Mouse (Mus musculus): ENCODE measurements at regions not wholly inside any gene's neighbourhood (a gene's known extent, or its start where the extent isn't known, plus 50 kb on each side); places are given as distances from the start of the nearest gene placed in this dataset.

DNA sequence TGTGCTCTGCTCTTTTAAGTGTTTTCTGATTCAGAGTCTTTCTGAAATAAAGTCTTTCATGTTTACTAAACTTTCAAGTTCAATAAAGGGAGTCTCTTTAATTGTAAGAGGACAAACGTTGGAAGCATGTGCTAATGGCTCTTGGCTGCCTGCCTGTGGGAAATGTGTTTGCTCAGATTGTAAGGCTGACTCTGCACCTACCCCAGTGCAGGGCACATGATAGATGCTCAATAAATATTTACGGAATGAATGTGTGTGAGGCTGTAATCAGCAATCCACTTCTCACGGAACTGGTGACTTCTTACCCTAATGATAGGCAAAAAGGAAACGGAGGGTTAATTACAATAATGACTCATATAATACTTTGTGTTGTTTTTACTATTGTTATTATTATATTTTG lies 389.0 kb upstream of the Klf4 start:
- DNase-seq: no peak

DNA sequence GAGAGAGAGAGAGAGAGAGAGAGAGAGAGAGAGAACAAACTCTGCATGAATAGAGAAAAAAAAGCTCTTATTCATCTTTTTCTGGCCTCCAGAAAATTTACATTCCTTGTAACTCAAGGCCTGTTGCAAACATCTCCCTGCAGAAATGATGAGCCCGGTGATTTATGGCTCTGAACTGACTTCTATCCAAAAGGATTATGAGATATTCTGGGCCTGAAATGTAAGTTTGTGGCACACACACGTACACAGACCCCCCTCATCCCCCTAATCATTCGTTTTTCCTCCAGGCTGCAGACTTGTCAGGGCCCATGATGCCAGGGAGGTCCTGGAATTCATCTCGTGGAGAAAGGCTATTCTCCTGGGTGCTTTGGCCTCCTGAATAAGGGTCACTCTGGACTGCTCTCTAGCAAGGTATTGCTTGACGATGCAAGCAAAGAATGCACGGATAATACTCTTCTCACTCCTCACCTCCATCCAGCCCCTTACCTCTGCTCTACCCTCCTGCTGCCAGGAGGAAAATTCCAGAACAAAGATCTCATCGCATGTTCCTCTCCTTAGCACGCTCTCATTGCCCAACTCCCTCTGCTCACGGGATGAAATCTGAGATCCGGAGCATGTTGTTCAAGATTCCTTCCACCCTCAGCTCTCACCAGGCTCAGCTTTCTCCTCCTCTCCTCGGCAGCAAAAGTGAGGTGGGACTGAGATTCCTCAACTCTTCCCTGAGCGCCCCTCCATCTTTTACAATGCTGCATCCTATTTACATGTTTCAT lies 362.0 kb upstream of the Klf4 start:
- no peak for DNase-seq

DNA sequence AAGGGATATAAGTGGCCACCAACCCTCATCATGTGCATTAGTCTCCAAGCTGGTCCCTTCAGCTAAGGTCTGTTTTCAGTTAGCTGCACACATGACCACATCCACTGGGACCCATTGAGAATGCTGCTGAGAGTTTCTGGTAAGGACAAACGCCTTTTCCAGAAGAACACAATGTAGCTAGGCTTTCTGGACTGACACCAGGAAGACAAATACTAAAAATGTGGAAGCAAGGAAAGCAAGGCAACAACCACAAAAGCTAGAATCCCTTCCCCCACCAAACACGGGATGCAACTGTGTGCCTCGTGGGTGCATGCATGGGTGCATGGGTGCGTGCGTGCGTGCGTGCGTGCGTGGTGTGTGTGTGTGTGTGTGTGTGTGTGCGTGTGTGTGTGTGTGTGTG lies 359.4 kb upstream of the Klf4 start:
- DNase-seq: no peak

DNA sequence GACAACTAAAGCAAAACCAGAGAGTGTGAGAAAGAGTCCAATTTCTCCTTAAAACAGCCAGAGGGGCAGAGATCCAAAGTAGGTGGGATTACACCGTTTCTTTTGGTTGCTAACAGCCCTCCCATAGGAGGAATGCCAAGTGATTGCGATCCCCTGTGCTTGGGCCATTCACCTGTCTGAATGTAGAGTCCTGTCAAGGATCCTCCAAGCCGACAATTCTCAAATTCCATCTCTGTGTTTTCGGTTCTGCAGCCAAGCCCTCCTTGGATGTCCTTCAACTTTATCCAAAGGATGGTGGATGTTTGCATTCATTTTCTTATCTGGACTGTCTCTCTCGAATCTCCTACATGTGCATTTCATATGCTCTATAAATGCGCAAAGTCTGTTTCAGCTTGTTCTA lies 355.3 kb upstream of the Klf4 start:
- DNase-seq: no peak

DNA sequence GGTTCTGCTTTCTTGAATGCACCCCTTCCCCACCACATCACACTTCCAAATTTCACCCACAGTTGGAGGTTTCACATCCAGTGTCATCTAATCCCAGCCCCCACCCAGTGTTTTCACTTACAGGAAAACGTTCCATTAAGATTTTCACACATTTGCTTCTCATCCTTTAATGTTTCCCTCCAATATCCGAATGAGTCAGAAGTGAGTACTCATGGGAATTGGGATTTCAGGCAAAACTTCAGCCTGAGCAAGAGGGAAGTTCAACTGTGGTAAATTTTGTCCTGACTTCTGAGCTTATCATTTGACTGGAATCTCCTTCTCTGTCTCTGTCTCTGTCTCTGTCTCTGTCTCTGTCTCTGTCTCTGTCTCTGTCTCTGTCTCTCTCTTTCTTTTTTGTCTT lies 350.3 kb upstream of the Klf4 start:
- DNase-seq: no peak

DNA sequence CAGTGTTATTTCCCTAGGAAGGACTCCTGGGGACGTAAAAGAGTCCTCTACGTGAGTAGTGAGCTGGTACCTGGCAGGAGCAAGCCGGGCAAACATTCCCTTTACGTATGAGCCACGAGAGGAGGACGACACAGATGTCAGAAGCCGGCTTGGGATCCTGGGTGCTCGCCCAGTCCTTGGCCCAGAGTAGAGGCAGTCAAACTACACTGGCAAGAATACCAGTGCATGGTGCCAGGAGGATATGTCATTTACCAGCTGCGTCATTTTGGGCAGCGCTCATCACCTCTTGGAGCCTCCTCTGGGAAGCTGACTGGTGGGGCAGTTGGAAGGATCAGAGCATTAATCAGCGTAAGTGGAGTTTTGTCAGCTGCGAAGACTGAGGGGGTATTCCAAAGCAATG lies 343.0 kb upstream of the Klf4 start:
- DNase-seq: peak; percentile 7

DNA sequence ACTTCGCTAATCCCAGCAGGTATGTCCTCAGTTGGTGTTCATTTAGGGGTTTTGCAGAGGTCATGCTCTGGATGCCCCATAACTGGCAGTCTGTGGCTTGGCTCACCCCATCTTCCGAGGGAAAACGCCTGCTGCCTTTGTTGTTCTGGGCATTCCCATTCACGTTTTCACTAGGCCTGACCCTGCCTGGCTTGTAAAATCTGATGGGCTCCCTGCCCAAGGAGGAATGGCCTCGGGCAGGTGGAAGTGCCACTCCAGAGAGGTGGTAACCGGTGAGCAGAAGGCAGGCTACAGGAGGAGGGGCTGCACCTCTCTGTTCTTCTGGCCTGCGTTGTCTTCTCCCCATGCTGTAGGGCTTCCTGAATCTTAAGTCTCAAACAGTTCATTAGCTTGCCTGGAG lies 342.6 kb upstream of the Klf4 start:
- no peak for DNase-seq

DNA sequence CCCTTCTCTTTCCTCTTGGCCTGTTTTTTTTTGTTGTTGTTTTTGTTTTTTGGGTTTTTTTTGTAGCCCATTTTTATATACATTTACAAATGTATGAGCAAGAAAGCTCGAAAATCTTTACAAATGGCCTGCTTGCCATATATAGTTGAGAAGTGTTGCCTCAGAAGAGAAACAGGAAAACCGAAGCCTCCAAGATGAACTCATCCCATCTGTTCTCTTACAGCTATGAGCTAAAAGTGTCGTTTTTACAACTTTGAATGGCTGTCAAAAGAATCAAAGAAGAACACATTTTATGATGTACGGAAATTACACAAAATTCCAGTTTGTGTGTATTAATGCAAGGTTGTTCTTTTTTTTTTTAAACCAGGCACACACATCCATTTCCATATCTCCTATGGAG lies 342.0 kb upstream of the Klf4 start:
- no peak for DNase-seq

DNA sequence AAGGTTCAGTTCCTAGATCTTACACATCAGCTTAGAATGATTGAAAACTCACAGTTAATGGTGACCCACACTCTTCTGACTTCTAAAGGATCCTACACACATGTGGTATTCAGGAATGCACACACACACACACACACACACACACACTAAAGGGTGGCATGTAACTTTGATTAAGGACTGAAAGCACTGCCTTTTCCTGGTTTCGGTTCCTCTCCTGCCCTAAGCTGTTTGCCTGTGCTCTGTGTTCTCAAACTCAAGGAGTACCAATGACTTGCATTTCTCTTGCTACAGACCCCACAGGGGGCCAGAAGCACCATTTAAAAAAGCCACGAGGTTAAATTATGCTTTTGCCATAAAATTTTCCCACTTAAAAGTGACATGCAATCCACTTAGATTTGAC lies 327.8 kb upstream of the Klf4 start:
- no peak for DNase-seq

DNA sequence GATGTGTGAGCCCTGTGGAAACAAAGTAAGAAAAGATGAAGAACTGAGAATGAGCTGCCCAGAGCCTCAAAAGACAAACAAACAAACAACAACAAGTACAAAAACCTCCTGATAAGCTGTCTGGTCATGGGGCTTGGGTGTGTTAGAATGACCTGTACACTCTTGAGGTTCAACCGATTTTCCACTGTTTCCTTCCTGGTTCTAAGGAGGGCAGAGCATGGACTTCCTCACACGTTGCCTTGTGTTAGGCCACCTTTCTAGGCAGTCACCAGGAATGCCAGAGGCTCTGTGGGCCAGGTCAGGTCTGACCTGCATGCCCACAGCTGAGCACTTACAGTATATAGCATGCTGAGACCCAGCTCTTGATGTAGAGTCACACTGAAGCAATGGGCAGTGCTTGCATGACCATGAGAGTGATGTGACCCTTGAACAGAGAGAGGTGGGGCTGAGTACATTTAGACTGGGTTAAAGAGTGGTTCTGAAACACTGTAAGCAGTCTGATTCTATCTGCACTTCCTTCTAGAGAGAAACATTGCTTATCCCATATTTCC lies 327.0 kb upstream of the Klf4 start:
- no peak for DNase-seq

DNA sequence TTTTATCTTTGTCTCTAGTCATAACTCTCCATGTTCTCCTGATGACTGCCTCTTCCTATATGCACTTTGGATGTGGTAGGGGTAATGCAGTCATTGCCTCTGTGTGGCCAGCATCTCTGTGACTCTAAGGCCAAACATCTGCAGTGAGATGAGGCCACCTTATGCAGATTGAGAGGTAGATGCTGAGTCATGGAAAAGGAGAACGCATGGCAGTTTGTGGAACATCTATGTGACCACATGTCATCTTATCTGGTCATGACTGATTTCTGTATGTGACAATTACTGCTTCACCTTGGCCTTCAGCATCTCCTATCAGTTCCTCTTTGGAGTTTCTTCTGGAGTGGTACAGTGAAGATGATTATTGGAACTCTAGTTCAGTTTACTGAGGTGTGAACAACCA lies 319.2 kb upstream of the Klf4 start:
- no peak for DNase-seq

DNA sequence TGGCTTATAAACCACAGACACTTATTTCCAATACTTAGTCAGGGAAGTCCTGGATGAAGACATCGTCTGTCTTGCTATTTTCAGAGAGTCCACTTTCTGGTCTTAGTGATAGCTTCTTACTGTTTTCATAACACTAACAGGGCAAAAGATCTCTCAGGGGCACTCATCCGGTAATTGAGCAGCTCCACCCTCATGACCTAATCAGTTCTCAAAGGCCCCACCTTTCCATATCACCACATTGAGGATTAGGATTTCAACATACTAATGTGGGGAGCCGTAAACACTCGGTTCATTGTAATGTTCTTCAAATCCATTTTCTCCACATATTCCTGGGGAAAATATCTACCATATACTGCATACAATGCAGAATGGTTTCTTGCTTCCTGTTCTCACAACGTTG lies 318.8 kb upstream of the Klf4 start:
- DNase-seq: no peak

DNA sequence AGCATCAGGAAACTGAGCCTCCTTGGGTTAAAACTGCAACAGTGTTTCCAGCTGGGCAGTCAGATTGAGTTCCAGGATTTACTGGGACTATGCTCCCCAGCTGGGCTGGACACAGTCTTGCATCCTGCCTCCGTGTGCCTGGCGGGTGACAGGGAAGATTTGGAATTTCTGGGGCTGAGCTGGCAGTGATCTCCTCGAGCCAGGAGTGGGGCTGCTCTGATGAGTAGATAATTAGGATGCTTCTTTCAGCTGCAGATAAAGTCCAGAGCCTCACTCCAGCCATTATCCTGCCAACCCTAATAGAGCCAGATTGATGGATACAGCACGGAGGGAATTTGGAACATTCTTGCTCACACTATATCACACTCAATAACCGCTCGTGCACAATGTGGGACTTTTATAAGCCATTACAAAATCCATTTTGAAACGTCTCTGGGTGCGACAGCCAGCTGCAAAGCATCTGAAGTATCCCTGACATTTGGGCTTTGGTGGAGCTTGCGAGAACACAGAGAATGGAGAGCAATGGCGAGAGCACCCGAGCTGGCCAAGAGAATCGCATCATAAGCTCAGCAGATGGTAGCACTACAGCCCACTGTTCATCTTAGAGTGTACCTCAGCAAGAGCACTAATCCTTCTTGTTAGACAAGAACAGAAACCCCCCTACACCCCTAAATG lies 311.6 kb upstream of the Klf4 start:
- DNase-seq: no peak

DNA sequence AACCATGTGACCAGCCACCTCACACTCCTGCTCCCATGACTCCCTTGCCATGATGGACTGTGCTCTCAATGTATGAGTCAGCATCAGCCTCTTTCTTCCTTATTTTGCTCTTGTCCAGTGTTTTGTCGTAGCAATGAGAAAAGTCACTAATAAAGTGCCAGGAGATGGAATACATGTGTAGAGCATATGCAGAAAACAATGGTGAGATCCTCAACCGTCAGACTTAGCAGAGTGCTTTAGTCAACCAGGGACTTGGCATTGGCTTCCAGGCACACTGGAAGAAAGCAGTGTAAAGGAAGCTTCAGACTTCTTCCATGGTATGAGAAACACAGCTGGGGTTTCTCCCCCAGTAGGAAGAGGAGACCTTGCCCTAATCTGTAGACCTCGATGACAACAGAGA lies 306.3 kb upstream of the Klf4 start:
- no peak for DNase-seq

DNA sequence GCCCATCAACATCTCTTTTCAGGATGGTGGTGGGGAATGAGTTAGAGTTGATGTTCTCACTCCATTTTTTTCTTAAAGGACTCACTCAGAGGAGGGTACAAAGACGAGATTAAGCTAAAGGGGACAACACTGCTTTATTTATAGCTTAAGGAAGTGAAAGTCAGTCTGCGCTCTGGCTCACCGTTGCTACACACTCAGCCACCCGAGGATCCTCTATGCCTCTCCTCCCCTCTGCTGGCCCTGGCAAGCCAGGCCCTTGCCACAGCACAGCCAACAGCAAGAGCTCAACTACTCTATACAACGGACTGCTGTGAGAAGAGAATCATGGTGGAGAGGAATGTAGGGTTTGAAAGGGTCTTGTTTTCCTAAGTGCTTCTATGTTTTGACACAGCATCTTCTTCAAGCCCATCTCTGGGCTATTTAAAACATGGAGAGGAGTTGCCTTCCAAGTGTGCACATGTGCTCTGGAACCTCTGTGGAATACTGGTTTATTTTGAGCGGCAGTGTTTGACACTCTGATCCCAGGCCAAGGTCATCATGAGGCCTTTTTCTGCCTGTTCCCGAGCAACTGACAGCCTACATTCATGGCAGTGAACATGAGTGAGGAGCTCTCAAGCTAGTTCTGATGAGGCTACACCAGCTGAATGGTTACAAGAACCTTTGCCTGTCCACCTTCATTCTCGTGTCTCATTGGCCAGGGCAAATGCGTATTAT lies 291.9 kb upstream of the Klf4 start:
- peak; percentile 59 for DNase-seq

DNA sequence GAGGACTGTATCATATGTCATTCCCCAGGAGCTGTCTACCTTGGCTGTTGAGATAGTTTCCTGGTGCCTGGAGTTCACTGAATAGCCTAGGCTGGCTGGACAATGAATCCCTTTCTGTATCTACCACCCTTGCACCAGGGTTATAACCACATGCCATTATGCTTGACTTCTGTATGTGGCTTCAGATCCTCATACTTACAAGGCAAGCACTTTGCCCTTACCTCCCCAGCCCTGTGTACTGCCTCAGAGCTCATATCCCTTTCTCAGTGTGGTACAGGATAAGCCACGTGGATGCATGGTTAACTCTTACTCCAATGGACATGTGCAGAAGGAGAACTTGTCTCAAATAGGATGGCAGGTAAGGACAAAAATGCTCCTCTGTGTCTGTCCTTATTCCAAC lies 291.3 kb upstream of the Klf4 start:
- DNase-seq: no peak

DNA sequence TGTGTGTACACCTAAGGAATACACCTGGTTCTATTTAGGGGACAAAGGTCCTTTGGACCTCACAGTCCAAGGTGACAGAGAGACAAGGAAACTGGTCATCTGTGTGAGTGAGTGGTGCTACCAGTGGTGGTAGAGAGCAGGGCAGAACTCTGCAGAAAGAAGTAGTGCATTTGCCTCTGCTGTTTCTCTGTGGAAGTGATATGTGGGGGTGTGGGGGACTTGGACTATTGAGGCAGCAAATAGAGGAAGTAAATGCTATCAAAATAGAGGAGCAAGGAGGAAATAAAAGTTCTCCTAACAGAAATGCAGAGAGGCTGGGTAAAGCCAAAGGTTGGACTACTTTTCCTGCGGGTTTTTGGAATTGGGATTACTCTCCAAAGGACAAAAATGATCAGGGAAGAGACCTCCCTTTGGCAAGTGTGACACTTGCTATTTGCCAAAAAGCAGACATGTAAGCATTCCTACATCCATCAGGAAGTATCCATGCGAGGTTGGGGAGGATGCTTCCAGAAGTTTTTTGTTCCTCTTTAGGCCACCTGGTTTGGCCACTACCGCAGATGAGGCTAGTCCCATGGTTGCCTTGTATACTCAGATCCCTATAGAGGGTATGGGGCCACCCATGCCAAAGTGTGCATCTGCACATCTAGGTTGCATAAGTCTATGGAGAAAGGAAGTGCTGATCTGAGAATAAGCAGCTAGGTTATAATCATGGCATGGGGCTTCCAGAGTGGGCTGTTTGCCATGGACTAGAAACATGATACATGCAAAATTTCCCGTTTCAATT lies 285.0 kb upstream of the Klf4 start:
- peak; percentile 43 for DNase-seq

DNA sequence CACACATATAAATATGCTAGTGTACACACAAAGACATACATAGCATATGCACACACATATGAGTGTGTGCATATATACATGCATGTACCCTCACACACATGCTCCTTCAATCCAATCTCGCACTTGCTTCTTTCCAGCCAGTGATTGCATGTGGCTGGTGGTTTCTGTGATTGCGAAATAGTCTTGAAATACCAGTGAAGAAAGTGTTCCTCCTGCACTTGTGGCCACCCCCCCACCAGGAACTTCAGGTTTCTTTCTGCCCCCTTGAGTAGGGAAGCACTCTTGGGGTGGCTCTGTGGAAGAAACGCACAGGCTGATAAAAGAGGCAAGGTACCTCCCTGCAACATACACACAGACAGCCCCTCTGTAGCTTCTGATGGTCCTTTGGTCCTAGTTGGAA lies 283.6 kb upstream of the Klf4 start:
- peak; percentile 48 for DNase-seq

DNA sequence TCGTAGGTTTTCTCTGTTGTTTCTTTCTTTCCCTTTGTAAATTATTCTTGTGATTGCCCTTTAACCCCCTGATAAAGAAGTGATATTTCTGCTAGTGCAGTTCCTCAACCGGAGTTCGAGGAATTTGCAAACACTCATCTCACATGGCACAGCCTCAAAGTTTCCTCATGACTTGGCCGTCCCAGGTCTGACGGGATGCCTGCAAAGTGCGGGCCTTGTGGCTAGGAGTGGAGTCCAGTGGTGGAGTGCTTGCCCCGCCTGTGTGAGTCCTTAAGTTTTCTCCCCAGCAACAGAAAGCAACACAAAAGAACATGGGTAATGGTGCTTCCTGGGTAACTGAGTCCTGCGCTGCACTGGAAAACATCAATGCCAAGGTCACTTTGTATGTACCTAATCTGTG lies 280.6 kb upstream of the Klf4 start:
- DNase-seq: no peak

DNA sequence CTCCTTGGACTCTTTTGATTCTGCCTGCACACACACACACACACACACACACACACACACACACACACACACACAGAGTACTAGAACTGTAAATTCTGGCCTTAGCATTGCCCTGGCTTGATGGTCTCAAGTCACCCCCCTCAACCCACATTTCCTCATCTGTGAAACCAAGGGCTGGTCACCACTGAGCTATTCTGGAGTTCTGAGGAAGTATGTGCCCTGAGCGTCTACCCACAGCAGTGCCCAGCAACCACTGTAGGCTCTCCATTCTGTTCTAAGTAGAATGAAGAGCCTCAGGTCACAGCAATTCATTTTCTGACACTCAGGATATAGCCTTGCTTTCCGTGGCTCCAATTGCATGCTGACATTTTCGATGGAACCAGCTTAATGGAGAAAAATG lies 279.4 kb upstream of the Klf4 start:
- DNase-seq: peak; percentile 61

DNA sequence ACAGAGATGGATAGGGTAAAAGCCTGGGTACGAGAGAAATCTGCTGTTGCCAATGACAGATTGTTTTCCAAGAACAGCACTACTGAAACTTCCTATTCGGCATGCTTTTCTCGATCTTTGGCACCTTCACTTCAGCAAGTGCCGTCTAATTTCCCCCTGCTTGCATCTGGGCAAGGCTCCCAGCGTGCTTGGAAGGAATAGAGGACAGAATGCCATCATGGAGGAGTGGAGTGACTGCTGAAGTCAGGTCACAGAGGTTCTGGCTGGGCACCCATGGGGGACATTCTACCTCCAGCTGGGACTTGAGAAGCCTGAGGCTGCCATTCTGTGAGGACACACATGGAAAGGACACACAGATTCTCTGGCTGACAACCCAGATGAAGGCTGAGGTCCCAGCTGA lies 276.2 kb upstream of the Klf4 start:
- DNase-seq: no peak

DNA sequence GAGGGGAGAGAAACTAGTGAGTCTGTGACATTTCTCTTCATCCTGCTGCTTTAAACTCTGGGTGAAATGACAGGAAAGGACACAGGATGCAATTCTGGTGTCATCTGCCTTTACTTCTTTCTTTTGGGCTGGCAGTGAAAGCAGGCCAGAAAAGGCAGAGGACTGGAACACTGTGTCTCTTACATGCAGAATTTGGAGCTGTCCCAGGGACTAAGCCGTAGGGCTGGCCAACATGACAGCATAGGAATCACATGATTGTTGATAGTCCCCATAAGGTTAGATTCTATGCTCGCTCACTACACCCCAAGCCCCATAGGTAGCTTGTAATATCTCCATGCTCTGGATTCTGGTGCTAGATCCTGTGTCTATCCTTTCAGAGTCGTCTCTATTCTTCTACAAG lies 274.5 kb upstream of the Klf4 start:
- DNase-seq: no peak
